9 mouse cellular contexts compared by ENCODE assay signal in the genomic region with DNA sequence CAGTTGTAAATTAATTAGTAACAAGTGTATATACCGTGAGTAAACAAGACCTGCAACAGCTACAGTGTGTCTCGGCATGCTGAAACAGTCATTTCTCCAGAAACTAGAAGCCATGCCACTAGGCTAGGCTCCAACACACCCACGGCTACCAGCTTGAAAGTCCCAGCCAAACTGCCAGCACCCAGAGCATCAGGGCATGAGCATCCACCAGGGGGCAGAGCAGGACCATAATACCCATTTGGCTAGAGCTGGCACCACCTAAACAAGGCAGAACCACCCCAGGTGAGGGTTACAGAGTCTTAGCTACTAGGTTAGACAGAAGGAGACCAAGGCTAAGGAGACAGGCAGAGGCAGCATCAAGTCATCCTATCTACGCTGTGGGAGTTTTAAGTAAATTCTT. TPM values are rescaled to one million over a fixed set of nuclear protein-coding genes. Genes with fewer than 3 reads are reported as not detected.
DNase-seq lines count a peak whose midpoint lies in the region; ATAC-seq and TF ChIP-seq lines count a peak whose summit lies in the region.
"Had no signal": no experiment of that assay in that cellular context is flagged by ENCODE, and none has a peak within 500 bp of the region (broad histone marks: within the 10 kb centered on the region; RNA-seq: fewer than 3 reads in every experiment).

No protein-coding gene starts in this region.

- intact Hi-C loops in gastrocnemius, postnatal 36 days (cut with DNase I) = loop anchor here (1.0 to 10.0 kb wide), 4 partner anchors 73 to 387 kb away; no protein-coding TSS in a partner anchor

- 0 out of 2 replicates have a peak, but pooled peaks have one; percentile 10 for ATAC-seq in kidney, embryonic 16.5 days (ENCODE audit: low FRiP score, low TSS enrichment)
- ATAC-seq in liver, embryonic 11.5 days (replicated peaks; ENCODE audit: low FRiP score) = no peak
- peak; percentile 45; the same call in 1 of the 2 replicates for ATAC-seq in neural tube, embryonic 15.5 days (ENCODE audit: low FRiP score)

- H3K9ac ChIP-seq in kidney, embryonic 16.5 days (replicated peaks; ENCODE audit: low read length) = no peak overlapping the region
- H3K9ac ChIP-seq in liver, embryonic 11.5 days (ENCODE audit: low read depth, low read length) = no peak overlapping the region
- no peak overlapping the region for H3K9ac ChIP-seq in neural tube, embryonic 15.5 days (replicated peaks)
- H3K9ac ChIP-seq: embryonic facial prominence, embryonic 15.5 days had no signal

- no peak for TF ChIP-seq POLR2A in testis, adult 2 months (IDR thresholded peaks at IDR 0.05; ENCODE audit: control insufficient read depth, low read depth, low read length)

- 25% methylated on average over 4 of the region's 4 CpGs for WGBS in kidney, embryonic 16.5 days
- WGBS in liver, embryonic 11.5 days = 29% methylated on average over 4 of the region's 4 CpGs
- 22% methylated on average over 4 of the region's 4 CpGs for WGBS in neural tube, embryonic 15.5 days

- no peak overlapping the region for H3K4me2 ChIP-seq in kidney, embryonic 16.5 days (replicated peaks; ENCODE audit: low read depth, low read length)
- no peak overlapping the region for H3K4me2 ChIP-seq in liver, embryonic 11.5 days
- H3K4me2 ChIP-seq in neural tube, embryonic 15.5 days = no peak overlapping the region
- H3K4me2 ChIP-seq: embryonic facial prominence, embryonic 15.5 days had no signal

- no peak overlapping the region for H3K4me3 ChIP-seq in kidney, embryonic 16.5 days (ENCODE audit: low read length)
- H3K4me3 ChIP-seq in liver, embryonic 11.5 days (ENCODE audit: low read depth, low read length) = no peak overlapping the region
- H3K4me3 ChIP-seq in neural tube, embryonic 15.5 days (replicated peaks) = no peak overlapping the region
- H3K4me3 ChIP-seq in testis, adult 2 months (ENCODE audit: control insufficient read depth, low read depth, low read length) = no peak overlapping the region
- H3K4me3 ChIP-seq: embryonic facial prominence, embryonic 15.5 days had no signal

- TF ChIP-seq CTCF in testis, adult 2 months (IDR thresholded peaks at IDR 0.05; ENCODE audit: control insufficient read depth, insufficient read depth, insufficient replicate concordance, low read depth, low read length) = peak; percentile 80; the same call in 1 of the 2 replicates

- H3K4me1 ChIP-seq in kidney, embryonic 16.5 days (ENCODE audit: insufficient read depth, low read length) = peaks cover 14% of the 10 kb centered on the region; the same call in 1 of the 2 replicates
- H3K4me1 ChIP-seq in liver, embryonic 11.5 days (replicated peaks; ENCODE audit: control insufficient read depth, insufficient read depth, low read length) = no peaks in the 10 kb centered on the region; the same call in 1 of the 2 replicates
- H3K4me1 ChIP-seq in neural tube, embryonic 15.5 days = peaks cover 23% of the 10 kb centered on the region
- H3K4me1 ChIP-seq in testis, adult 2 months (ENCODE audit: control insufficient read depth, insufficient read depth, low read length) = no peaks in the 10 kb centered on the region

- H3K27ac ChIP-seq in kidney, embryonic 16.5 days (ENCODE audit: low read length) = no peak overlapping the region
- no peak overlapping the region for H3K27ac ChIP-seq in liver, embryonic 11.5 days (ENCODE audit: low read depth, low read length)
- H3K27ac ChIP-seq in neural tube, embryonic 15.5 days (replicated peaks) = no peak overlapping the region
- no peak overlapping the region for H3K27ac ChIP-seq in testis, adult 2 months (ENCODE audit: control insufficient read depth, insufficient read depth, low read depth, low read length)

- H3K36me3 ChIP-seq in kidney, embryonic 16.5 days (ENCODE audit: insufficient read depth, low read length) = no peaks in the 10 kb centered on the region
- H3K36me3 ChIP-seq in liver, embryonic 11.5 days (ENCODE audit: control insufficient read depth, insufficient read depth, low read length) = no peaks in the 10 kb centered on the region
- no peaks in the 10 kb centered on the region for H3K36me3 ChIP-seq in neural tube, embryonic 15.5 days
- no peaks in the 10 kb centered on the region for H3K36me3 ChIP-seq in testis, adult 2 months (ENCODE audit: control insufficient read depth, insufficient read depth, low read length)
- H3K36me3 ChIP-seq: embryonic facial prominence, embryonic 15.5 days had no signal

- no peaks in the 10 kb centered on the region for H3K27me3 ChIP-seq in kidney, embryonic 16.5 days (ENCODE audit: insufficient read depth, low read length)
- H3K27me3 ChIP-seq in liver, embryonic 11.5 days (replicated peaks; ENCODE audit: control insufficient read depth, insufficient read depth, low read length) = no peaks in the 10 kb centered on the region; the same call in 1 of the 2 replicates
- no peaks in the 10 kb centered on the region for H3K27me3 ChIP-seq in neural tube, embryonic 15.5 days (replicated peaks)
- H3K27me3 ChIP-seq in testis, adult 2 months (ENCODE audit: control insufficient read depth, insufficient read depth, low read length) = no peaks in the 10 kb centered on the region

- no peaks in the 10 kb centered on the region for H3K9me3 ChIP-seq in kidney, embryonic 16.5 days (ENCODE audit: low read length)
- H3K9me3 ChIP-seq in liver, embryonic 11.5 days (ENCODE audit: control insufficient read depth, low read length) = no peaks in the 10 kb centered on the region
- no peaks in the 10 kb centered on the region for H3K9me3 ChIP-seq in neural tube, embryonic 15.5 days (replicated peaks)
- H3K9me3 ChIP-seq: embryonic facial prominence, embryonic 15.5 days had no signal

- peak; percentile 92 for DNase-seq in 3T3-L1 (ENCODE audit: low read depth, low spot score)
- DNase-seq in adrenal gland, adult 18-20 months (ENCODE audit: low spot score in 2 of 2) = peak; percentile 73
- peak; percentile 93 for DNase-seq in embryo, embryonic 10 days (ENCODE audit: low spot score)
- DNase-seq in gastrocnemius, postnatal 36 days = peak; percentile 47 to 53
- DNase-seq in liver, embryonic 11.5 days (ENCODE audit: low spot score) = peak; percentile 66

RNA-seq across cellular contexts. Expression of a gene that starts 55.6 kb away (rescaled TPM):
- under 1 TPM; 0.13 to 0.42 TPM for total RNA-seq in adrenal gland, adult 18-20 months (2021)
- total RNA-seq in gastrocnemius, postnatal 36 days (2021) = under 1 TPM in 1 of 2 experiments, not detected in 1; 0.10 TPM
- polyA plus RNA-seq in kidney, embryonic 16.5 days (2015; fragmentation: Nextera tagmentation; extraction: Ambion mirVana) = 0.06 TPM in 1 of 2 replicates, not detected in the other
- 0.21 TPM in 1 of 2 replicates, not detected in the other for polyA plus RNA-seq in liver, embryonic 11.5 days (2014; fragmentation: Nextera tagmentation; extraction: Ambion mirVana)
- 0.45 and 0.74 TPM in 2 replicates for polyA plus RNA-seq in neural tube, embryonic 15.5 days (2015; fragmentation: Nextera tagmentation; extraction: Ambion mirVana)
- polyA plus RNA-seq in testis, adult 2 months (2012; rRNA removed) = 0.12 and 0.18 TPM in 2 replicates
